Mouse (Mus musculus) adrenal gland, adult (tissue): ENCODE measurements at regions not wholly inside any gene's neighbourhood (a gene's known extent, or its start where the extent isn't known, plus 50 kb on each side); places are given as distances from the start of the nearest gene placed in this dataset.

Experiments used
- DNase-seq, 2 experiments: peaks; one replicate each; pipeline ENCODE4 v3.0.0; 2022 to 2023; ENCODE audit warnings: low spot score in 1 of 2; ENCODE audit not compliant: inconsistent age in 2 of 2

DNA sequence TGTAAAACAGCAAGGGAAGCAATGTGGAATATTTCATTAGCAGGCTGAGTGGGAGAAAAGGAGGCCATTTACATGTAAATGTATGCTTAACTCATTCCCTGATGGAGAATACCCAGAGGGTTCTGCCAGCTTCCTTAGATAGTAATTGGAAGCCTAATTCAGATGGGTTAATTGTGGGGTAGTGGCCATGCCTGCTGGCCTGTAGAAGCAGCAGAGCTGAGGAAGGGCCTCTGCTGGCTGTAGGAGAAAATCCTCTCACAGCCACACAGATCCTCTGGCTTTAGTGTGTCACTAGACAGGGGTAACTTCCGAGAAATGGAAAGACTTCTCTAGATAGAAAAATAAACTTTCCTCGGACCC lies 1588.7 kb upstream of the Got2 start:
- DNase-seq, result no peak

DNA sequence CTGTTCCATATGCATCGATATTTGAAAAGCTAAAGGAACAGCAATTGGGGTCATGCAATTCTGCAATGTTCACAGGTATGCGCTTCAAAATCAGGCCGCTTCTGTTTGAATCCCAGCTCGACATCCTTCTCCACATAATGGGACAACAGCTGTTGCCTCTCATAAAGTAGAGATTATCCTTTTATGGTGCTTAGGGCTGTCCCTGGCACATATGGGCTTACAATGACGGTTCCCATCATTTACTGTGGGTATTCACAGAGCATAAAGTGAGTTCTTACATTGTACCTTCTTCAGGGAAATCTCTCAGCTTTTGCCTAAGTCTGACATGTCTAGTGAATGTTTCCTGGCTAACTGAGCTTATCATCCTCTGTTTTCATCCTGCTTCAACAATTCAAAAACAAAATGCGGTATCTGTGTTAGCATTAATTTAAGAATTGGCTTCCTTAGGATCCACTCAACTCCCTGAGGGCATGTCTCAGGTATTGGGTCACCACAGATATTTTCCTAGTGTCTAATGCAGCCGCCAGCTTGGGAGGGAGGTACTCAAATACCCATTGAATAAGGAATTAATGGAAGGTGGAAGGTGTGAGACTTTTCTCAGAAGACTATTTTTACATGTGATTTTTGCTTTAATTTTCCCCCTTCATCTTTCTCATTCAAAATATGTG lies 1588.2 kb upstream of the Got2 start:
- DNase-seq, result no peak

DNA sequence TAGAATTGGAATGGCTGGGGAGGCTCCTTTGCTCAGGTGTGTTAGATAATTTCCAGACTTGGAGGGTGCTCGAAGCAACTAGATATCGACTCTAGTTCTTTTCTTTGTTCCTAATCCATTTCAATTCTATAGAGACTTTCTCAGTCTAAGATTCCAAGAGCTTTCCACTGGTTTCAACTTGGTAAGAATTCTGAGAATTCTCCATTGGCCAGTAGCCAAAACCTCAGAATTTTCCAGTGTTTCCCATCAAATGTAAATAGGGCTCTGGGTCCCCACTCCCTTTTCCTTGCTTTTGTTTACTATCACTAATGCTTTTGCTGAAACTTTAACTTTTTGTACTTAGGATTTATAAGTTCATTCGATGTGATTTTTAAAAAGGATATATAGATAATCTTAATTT lies 1585.0 kb upstream of the Got2 start:
- DNase-seq, result no peak

DNA sequence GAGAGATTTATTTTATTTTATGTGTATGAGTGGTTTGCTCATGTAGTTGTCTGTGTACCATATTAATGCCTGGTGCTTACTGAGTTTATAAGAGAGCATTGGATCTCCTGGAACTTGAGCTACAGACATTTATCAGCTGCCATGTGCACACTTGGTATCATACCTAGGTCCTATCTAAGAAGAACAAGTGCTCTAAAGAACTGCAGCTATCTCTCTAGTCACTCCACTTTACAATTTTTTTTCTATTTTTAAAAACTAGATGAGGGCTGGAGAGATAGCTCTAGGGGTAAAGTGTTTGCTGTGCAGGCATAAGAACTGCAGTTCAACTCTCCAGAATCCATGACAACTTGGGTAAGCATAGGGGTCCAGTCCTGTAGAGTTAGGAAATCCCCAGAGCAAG lies 1573.1 kb upstream of the Got2 start:
- DNase-seq, result no peak

DNA sequence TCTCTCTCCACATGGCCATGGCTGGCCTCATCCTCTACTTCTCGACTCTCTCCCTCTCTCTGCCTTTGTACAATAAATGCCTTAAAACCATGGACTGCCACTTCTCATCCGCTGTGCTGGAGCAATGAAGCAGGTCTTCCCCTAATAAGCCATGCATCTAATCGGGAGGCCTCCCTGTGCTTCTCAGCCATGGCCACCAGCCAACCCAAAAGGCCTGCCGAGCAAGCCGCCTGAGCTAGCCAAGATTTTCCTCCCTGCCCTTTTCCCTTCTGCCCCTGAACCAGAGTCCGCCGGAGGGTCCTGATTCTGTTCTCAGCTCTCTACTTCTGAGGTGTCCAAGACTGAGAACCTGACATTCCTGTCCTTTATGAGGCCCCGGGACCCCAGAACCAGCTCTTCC lies 1559.3 kb upstream of the Got2 start:
- no peak for DNase-seq

DNA sequence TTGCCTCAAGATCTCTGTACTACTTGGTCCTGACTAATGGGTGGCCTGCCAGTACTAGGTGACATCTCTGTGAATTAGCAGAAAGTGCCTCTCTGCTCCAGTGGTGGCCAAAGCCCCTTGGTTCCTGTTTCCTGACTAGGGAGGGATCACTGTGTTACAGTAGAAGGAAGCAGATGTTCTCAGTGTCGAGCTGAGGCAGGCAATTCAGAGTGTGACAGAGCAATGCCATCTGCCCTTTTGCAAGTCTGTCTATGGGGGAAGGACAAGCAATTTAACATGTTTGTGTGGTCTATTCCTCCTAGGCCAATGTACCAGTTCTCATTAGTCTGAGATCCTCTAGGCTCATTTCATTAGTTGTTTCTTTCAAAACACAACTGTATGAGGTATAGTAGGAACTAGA lies 1553.1 kb upstream of the Got2 start:
- no peak for DNase-seq

DNA sequence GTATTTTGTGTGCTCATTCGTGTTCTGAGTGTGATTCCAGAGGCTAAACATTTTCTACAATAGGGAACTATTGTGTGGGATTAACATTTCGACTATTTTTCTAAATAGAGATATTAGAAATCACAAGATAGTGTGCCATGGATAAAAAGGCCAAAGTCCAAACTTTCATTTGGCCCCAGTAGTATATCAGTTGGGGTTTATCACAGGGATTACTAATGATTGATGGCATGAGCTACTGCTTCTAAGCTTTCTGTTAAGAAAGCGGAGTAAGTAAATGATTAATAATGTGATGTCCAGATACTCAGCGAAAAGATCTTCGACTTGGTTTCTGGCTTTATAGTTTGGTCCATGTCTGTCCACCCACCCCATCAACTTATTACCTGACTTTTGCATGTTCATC lies 1545.2 kb upstream of the Got2 start:
- no peak for DNase-seq

DNA sequence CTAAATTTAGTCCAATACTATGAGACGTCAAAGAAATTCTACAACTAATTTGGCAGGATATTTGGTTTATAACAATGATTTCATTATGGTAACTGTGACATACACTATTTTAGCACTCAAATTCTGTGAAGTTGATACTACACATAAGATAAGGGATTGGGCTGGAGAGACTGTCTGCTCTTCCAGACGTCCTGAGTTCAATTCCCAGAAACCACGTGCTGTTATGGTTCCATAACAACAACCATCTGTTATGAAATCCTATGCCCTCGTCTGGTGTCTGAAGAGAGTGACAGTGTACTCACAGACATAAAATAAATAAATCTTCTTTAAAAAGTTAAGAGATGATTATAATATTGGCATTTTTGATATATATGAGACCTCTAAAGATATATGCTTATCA lies 1543.1 kb upstream of the Got2 start:
- no peak for DNase-seq

DNA sequence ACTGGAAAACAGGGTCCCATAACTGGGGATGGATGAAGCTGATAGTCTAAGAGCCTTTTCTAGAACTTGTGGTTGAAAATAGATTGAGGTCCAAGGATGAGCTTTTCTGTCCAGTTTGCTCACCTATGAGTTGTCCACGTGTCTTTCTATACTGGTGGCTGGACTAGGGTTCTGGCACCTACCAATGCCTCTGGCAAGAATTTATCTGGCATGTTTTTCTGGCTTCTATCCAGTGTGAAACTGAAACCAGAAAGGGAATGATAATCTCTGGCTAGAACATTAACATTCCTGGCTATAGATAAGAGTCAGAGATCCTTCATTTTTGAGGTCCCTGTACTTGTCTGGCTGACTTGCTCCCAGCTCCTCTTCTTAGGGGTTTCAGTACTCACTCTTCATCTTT lies 1534.0 kb upstream of the Got2 start:
- peak in 1 of 2 experiments; percentile 21 for DNase-seq

DNA sequence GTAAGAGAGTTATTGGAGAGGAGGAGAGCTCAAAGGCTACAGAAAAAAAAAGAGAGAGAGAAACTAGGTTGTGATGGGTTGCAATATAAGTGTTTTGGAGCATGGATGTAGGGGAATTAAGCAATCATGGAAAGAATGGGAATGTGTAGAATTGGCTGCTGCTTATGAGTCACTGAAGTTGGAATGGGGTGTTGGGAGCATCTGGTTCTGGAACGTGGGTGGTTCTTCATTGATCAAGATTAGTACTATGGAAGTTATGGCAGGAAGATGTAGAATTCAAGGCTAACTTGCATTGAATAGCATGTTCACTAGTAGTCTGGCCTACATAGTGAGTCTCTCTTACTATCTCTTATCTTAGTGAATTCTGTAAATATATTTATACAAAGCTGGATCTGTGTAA lies 1526.4 kb upstream of the Got2 start:
- no peak for DNase-seq

DNA sequence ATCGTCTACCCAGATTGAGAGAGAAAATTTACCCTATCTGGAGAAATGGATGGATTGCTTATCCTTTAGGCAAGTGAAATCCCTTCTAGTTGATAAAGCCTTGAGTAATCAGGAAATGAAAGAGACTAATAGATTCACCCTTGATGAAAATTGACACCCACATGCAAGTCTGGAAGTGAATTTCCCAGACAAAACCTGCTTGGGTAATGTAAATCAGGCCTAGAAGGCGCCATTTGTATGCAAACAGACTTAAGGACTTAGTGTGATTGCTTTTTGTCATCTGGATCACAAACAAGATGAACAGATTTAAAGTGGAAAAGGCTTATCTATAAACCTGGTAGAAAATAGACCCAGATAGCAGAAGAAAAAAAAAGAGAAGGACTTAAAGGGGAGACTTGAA lies 1515.0 kb upstream of the Got2 start:
- no peak for DNase-seq

DNA sequence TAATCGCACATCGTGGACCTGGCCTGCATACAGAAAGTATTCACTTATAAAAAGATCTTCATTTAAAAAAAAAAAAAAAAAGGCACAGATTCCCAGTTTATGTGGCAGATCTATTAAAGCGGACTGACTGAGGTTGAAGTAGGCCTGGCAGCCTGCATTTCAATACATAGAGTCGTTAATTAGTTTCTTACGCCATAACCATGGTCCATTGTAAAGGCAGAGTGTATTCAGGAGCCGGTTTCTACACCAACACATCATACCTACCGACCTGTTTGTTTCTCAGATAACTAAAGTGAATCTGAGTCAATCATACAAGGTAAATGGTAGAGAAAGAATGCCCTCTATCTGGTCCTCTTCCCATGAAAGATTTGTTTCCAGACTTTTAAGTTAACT lies 1509.0 kb upstream of the Got2 start:
- no peak for DNase-seq

DNA sequence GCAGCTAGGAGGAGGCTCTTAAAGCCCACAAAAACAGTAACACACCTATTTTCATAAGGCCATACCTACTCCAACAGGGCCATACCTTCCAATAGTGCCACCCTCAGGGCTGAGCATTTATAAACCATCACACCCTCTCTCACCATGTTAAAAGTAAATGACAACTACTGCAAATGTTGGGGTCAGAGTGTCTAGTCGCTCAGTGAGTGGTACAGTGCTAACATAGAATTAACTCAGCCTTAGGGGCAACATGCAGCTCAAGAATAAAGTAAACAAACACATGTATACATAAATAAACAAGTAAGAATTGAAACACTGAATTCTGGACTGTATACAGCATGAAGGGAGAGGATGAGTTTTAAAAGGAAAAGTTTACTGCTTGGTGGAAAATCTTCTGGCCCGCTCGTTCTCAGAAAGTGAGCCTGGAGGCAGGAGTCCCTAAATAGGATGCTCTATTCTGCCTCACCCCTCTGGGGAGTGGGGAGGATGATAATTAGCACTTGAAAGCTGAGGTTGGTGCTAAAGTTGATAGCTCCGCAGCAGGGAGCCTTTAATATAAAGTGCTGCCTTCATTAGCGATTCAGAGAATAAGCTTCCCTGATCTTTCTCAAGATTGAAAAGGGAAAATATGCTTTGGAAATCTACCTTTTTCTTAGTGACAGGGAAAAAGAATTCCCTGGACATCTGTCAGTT lies 1508.4 kb upstream of the Got2 start:
- no peak for DNase-seq

DNA sequence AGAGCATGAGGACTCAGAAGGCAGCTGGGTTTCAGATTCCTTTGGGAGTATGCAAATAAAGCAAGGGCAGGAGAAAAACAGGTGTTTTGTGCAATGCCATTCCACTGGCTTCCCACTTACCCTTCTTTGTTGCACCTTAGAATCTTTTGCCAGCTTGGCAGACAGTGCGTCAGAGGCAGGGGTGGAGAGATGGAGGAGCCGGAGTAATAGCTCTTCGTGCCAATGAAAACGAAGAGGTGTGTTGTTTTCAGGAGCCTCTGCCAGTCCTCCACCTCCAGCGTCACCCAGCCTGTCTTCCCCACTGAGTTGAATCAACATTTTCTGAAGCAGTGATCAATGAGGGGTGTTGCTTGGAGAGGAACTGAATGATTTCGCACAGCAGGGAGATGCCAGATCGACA lies 1501.3 kb upstream of the Got2 start:
- DNase-seq, result no peak

DNA sequence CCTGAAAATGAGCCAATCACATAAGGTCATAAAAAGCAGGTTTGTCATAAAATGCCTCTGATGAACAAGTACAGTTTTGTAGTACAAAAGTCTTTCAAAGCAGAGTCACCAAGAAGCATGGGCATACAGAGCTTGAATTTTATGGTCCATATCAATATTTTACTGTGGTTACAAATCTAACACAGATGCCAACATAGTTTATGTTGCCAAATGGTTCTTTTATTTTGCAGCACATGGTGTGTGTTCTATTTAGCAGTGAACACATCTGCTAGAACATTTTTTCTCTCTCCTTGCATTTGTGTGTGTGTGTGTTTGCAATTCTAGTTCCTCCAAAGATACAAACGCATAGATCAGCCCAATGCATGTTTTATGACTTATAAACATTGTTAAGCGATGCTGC lies 1500.8 kb upstream of the Got2 start:
- no peak for DNase-seq

DNA sequence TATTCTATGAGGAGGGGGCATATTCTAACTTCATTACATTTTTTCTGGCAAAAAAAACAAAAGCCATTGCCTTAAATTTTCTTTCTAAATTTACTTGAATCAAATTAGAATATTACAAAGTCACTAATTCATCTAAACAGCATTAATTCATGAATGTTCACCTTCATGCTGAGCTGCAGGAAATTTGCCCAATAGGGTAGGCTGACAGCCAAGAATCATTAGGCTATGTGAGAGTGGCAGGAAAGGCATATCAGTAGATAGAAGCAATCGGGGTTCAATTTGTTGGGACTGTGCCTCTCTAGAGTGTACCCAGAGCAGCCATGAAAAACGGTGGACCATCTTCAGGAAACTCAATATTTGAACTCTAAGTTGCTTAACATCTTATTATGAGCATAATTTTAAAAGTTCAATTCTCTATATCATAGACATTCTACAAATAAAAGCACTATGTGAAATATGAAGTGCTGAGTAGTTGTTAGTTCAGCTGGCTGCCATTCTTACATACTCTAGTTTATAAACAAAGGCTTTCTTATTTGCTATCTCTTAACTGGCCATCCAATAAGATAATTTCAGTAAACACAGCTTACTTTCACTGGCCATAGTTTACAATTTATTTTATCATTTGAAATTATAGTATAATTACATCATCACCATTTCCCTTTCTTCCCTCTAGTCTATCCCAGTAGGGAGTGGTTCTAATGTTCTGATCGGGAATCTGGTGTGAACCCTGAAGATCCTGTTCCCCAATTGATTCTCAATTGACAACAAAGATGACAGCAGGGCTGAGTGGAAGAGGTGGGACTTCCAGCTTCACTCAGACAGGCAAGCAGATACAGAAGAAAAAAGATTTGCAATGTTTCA lies 1486.8 kb upstream of the Got2 start:
- DNase-seq, result no peak

DNA sequence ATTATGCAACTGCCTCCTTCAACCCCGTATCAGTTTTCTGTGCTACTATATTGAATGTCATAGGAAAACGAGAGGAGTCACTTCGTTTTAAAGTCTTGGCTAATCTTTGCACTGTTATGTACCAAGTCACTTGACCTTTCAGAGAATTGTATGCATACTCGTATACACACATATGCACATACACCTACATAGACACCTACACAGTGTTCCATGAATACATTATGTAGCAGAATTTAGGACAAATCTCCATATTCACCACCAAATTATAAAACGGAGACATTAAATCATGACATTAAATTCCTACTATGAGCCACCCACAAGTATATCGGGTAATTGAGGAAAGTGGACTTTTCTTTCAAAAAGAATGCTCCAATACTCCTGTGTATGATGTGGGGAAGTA lies 1458.3 kb upstream of the Got2 start:
- no peak for DNase-seq

DNA sequence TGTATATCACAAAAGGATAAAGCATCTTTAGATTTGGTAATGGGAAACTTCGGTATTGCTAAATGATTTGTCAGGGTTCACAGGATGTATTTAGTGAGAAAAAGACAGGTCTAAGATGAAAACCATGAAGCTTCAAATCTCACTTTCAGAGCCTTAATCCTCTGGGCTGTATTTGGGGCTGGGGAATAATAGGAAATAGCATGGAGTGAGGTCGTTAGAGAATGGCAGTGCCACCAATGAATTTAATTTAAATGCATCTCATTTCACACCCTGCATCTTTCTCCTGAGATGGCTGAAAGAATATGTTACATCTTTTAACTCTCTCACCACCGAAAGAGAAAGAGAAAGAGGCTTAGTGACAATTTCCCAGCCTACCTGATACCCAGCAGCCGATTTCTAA lies 1427.2 kb upstream of the Got2 start:
- no peak for DNase-seq

DNA sequence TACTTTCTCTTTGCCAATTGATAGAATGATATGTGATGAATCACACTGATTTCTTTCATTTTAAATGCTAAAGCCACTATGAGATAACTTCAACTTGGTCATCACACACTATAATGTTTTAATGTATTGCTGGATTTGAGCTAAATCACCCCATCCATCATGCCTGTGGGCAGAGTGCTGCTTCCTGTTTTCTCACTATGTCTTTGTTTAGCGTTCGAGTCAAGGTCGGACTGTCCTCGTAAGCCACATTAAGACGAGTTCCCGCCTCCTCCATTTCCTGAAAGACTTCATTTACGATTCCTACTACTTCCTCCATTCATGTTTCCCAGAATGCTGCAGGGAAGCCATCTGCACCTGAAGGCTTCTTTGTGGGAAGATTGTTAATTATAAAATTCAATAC lies 1420.0 kb upstream of the Got2 start:
- no peak for DNase-seq

DNA sequence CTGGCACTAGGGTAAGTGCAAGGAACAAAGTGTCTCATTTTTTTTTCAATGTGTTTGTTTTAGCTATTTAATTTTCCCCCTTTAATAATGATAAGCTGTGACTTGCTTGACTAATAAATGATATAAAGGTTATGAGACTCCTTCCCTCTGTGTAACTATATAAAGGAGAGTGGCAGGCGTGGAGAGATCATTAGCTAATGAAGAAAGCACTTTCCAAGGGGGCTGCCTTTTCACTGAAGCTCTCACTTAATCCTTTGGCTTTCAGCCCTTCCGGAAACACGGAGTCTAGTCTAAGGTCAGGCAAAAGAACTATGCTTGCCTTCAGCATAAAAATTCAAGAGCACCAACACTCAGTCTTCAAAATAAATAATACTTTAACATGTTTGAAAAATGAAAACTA lies 1382.2 kb upstream of the Got2 start:
- DNase-seq, result no peak

DNA sequence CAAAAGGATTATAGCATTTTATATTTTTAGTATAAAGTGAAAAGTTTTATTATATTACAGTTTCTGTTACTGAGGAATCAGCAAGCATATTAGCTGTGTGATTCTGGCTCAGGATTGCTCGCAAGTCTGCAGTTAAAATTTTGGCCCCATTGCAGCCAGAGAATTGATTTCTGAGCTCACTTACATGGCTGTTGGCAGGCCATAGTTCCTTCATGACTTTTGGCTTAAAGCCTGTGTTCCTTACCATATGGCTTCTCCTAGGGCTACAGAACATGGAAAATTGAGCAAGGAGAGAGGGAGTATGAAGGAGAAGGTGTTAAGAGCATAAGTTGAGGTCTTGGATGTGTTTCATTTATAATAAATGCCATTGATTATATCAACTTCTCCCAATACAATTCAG lies 1372.6 kb upstream of the Got2 start:
- no peak for DNase-seq

DNA sequence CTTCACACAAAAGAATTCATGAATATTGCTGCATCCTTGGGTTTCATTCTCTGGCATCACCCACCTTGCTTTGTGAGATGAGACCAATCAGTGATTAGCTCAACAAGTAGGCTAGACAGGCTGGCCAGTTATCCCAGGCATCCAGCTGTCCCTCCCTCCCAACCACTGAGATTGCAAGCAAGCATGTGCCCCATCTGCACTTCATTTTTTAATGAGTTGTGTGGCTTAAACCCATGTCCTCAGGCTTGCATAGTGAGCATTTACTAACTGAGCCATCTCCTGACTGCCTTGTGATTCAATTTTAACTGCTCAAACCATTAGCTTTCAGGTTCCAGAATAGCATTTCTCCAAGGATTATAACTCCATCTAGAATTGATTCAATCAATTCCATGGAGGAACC lies 1365.8 kb upstream of the Got2 start:
- DNase-seq, result no peak
